Comparison of ENCODE assay signal across 8 mouse cellular contexts in genomic region chr9:96536895-96537614, GRCm38 (mm10). TPM values are rescaled to one million over a fixed set of nuclear protein-coding genes. Genes with fewer than 3 reads are reported as not detected.
DNase-seq lines count a peak whose midpoint lies in the region; ATAC-seq and TF ChIP-seq lines count a peak whose summit lies in the region.

No protein-coding gene starts in this region.

- H3K27ac ChIP-seq in heart, embryonic 11.5 days (ENCODE audit: low read depth, low read length): no peak overlapping the region
- peak overlapping the region; percentile 78 for H3K27ac ChIP-seq in kidney, postnatal 0 days
- H3K27ac ChIP-seq in lung, embryonic 15.5 days: peak overlapping the region; percentile 50
- H3K27ac ChIP-seq in olfactory bulb, adult 2 months (ENCODE audit: insufficient read depth, low read depth, low read length): peak overlapping the region; percentile 32; the same call in 1 of the 2 replicates

- no peaks in the 10 kb centered on the region for H3K9me3 ChIP-seq in heart, embryonic 11.5 days (replicated peaks; ENCODE audit: control insufficient read depth, low read length)
- H3K9me3 ChIP-seq in kidney, postnatal 0 days (replicated peaks; ENCODE audit: low read length): no peaks in the 10 kb centered on the region
- no peaks in the 10 kb centered on the region for H3K9me3 ChIP-seq in lung, embryonic 15.5 days

- no peak for TF ChIP-seq CTCF in kidney, postnatal 0 days (IDR thresholded peaks at IDR 0.05; ENCODE audit: low read depth)
- TF ChIP-seq CTCF in olfactory bulb, adult 2 months (IDR thresholded peaks at IDR 0.05; ENCODE audit: insufficient read depth, low read depth, low read length): no peak

- H3K27me3 ChIP-seq in heart, embryonic 11.5 days (ENCODE audit: control insufficient read depth, insufficient read depth, low read length): no peaks in the 10 kb centered on the region
- H3K27me3 ChIP-seq in kidney, postnatal 0 days (ENCODE audit: insufficient read depth, low read length): no peaks in the 10 kb centered on the region
- no peaks in the 10 kb centered on the region for H3K27me3 ChIP-seq in lung, embryonic 15.5 days

- peak; percentile 75 for ATAC-seq in heart, embryonic 11.5 days (replicated peaks; ENCODE audit: insufficient number of reproducible peaks, low FRiP score, low TSS enrichment)
- peak; percentile 89 for ATAC-seq in kidney, postnatal 0 days (replicated peaks; ENCODE audit: low FRiP score, low read depth)
- peak; percentile 92 for ATAC-seq in lung, embryonic 15.5 days (ENCODE audit: borderline replicate concordance, extremely low read depth, low FRiP score, low TSS enrichment)

- H3K9ac ChIP-seq in heart, embryonic 11.5 days (ENCODE audit: low read depth, low read length): peak overlapping the region; percentile 70
- peak overlapping the region; percentile 76 for H3K9ac ChIP-seq in kidney, postnatal 0 days (ENCODE audit: low read depth, low read length)
- peak overlapping the region; percentile 60 for H3K9ac ChIP-seq in lung, embryonic 15.5 days

- H3K4me1 ChIP-seq in heart, embryonic 11.5 days (ENCODE audit: control insufficient read depth, insufficient read depth, low read length): no peaks in the 10 kb centered on the region; the same call in 1 of the 2 replicates
- no peaks in the 10 kb centered on the region; the same call in 1 of the 2 replicates for H3K4me1 ChIP-seq in kidney, postnatal 0 days (replicated peaks; ENCODE audit: insufficient read depth, low read length)
- H3K4me1 ChIP-seq in lung, embryonic 15.5 days: peaks cover 37% of the 10 kb centered on the region
- peaks cover 16% of the 10 kb centered on the region for H3K4me1 ChIP-seq in olfactory bulb, adult 2 months (ENCODE audit: control insufficient read depth, insufficient read depth, low read length)

- peak overlapping the region; percentile 42 for H3K4me3 ChIP-seq in heart, embryonic 11.5 days (ENCODE audit: low read depth, low read length)
- H3K4me3 ChIP-seq in kidney, postnatal 0 days (replicated peaks; ENCODE audit: low read depth, low read length): peak overlapping the region; percentile 45
- H3K4me3 ChIP-seq in lung, embryonic 15.5 days: peak overlapping the region; percentile 52
- H3K4me3 ChIP-seq in olfactory bulb, adult 2 months (ENCODE audit: insufficient read depth, low read depth, low read length): peak overlapping the region; percentile 51

- H3K4me2 ChIP-seq in heart, embryonic 11.5 days: peak overlapping the region; percentile 72
- peak overlapping the region; percentile 76 for H3K4me2 ChIP-seq in kidney, postnatal 0 days (ENCODE audit: low read length)
- H3K4me2 ChIP-seq in lung, embryonic 15.5 days: peak overlapping the region; percentile 77

- no peak for TF ChIP-seq POLR2A in olfactory bulb, adult 2 months (IDR thresholded peaks at IDR 0.05; ENCODE audit: insufficient read depth, low read depth, low read length)

- peak; percentile 64 to 74 for DNase-seq in adrenal gland, adult (ENCODE audit: inconsistent age in 2 of 2, low spot score in 1 of 2)
- DNase-seq in adrenal gland, adult 8-10 months: no peak
- DNase-seq in ZHBTc4 (ENCODE audit: low read depth, low spot score): peak; percentile 87
- peak; percentile 81 for DNase-seq in embryo, embryonic 11 days
- peak; percentile 92 for DNase-seq in kidney, postnatal 0 days (ENCODE audit: low spot score)

- 21% methylated on average over 37 of the region's 37 CpGs for WGBS in heart, embryonic 11.5 days (ENCODE audit: insufficient replicate concordance)
- 13% methylated on average over 37 of the region's 37 CpGs for WGBS in kidney, postnatal 0 days
- WGBS in lung, embryonic 15.5 days: 16% methylated on average over 37 of the region's 37 CpGs
- WGBS in olfactory bulb, adult 2 months: 18% methylated on average over 37 of the region's 37 CpGs

- no peaks in the 10 kb centered on the region for H3K36me3 ChIP-seq in heart, embryonic 11.5 days (ENCODE audit: control insufficient read depth, insufficient read depth, low read length)
- peaks cover 4% of the 10 kb centered on the region; the same call in 1 of the 2 replicates for H3K36me3 ChIP-seq in kidney, postnatal 0 days (ENCODE audit: insufficient read depth, low read length)
- peaks cover 7% of the 10 kb centered on the region for H3K36me3 ChIP-seq in lung, embryonic 15.5 days

RNA-seq across cellular contexts. Expression of gene Gm28729, which starts 12.0 kb away (rescaled TPM):
- under 1 TPM in 1 of 4 experiments, not detected in 3; 0.13 TPM for total RNA-seq in adrenal gland, adult 8-10 months (2022)
- not detected in 2 replicates for polyA plus RNA-seq in heart, embryonic 11.5 days (2014; fragmentation: Nextera tagmentation; extraction: Ambion mirVana)
- 0.09 TPM in 1 of 2 replicates, not detected in the other for polyA plus RNA-seq in kidney, postnatal 0 days (2015; fragmentation: Nextera tagmentation; extraction: Ambion mirVana)
- polyA plus RNA-seq in lung, embryonic 15.5 days (2015; fragmentation: Nextera tagmentation; extraction: Ambion mirVana): 0.39 and 0.65 TPM in 2 replicates
- polyA plus RNA-seq in olfactory bulb, adult 2 months (2012; ENCODE audit: insufficient read depth, insufficient read length, low replicate concordance, missing spikeins): not detected in 2 replicates

RNA-seq across cellular contexts. Expression of gene Rnf7, which starts 58.6 kb away (rescaled TPM):
- total RNA-seq in adrenal gland, adult 8-10 months (2022): 10 to 100 TPM; 71.2 to 80.5 (median 77.9) TPM
- 261 and 268 TPM in 2 replicates for polyA plus RNA-seq in heart, embryonic 11.5 days (2014; fragmentation: Nextera tagmentation; extraction: Ambion mirVana)
- 241 and 255 TPM in 2 replicates for polyA plus RNA-seq in kidney, postnatal 0 days (2015; fragmentation: Nextera tagmentation; extraction: Ambion mirVana)
- polyA plus RNA-seq in lung, embryonic 15.5 days (2015; fragmentation: Nextera tagmentation; extraction: Ambion mirVana): 200 and 209 TPM in 2 replicates
- not detected in 2 replicates for polyA plus RNA-seq in olfactory bulb, adult 2 months (2012; ENCODE audit: insufficient read depth, insufficient read length, low replicate concordance, missing spikeins)
